Mouse (Mus musculus) liver, embryonic 16.5 days (tissue): ENCODE data around the gene Rasal2. TPM values are rescaled to one million over a fixed set of nuclear protein-coding genes. Genes with fewer than 3 reads are reported as not detected.

Experiments
- ATAC-seq: fragments of 200-750 bp; cut with Nextera tagmentation; 2 replicates; pipeline ENCODE4 v1.8.0; 2017; ENCODE audit warnings: low read depth, mild to moderate bottlenecking, moderate number of reproducible peaks, moderate library complexity
- H3K27ac ChIP-seq: fragments of 300-500 bp; sonication (generic); 2 replicates; pipeline ENCODE4 v1.5.1; 2014; ENCODE audit warnings: mild to moderate bottlenecking, low read length
- H3K27me3 ChIP-seq: fragments of 300-500 bp; sonication (generic); 2 replicates; pipeline ENCODE4 v1.6.1; 2014; ENCODE audit warnings: low read depth, low read length, mixed read lengths; ENCODE audit not compliant: control insufficient read depth, insufficient read depth
- H3K36me3 ChIP-seq: fragments of 300-500 bp; sonication (generic); 2 replicates; pipeline ENCODE4 v1.6.1; 2014; ENCODE audit warnings: mild to moderate bottlenecking; ENCODE audit not compliant: control insufficient read depth, insufficient read depth
- H3K4me1 ChIP-seq: fragments of 300-500 bp; sonication (generic); 2 replicates; pipeline ENCODE4 v1.6.1; 2014; ENCODE audit warnings: low read depth, low read length, mixed read lengths; ENCODE audit not compliant: control insufficient read depth
- H3K4me2 ChIP-seq: fragments of 300-500 bp; sonication (generic); 2 replicates; pipeline ENCODE4 v1.6.1; 2014; ENCODE audit warnings: low read depth, low read length, mixed read lengths
- H3K4me3 ChIP-seq: fragments of 300-500 bp; sonication (generic); 2 replicates; pipeline ENCODE4 v1.5.1; 2014; ENCODE audit warnings: low read depth, mild to moderate bottlenecking, low read length
- H3K9ac ChIP-seq: fragments of 300-500 bp; sonication (generic); 2 replicates; pipeline ENCODE4 v1.6.1; 2014; ENCODE audit warnings: low read depth, low read length
- H3K9me3 ChIP-seq: fragments of 300-500 bp; sonication (generic); replicated peaks from 2 replicates; pipeline ENCODE4 v1.6.1; 2016; ENCODE audit warnings: low read length; ENCODE audit not compliant: control insufficient read depth
- WGBS: fragments of 180-500 bp; shearing (Covaris S2); extraction: QIAGEN DNeasy Blood & Tissue Kit; methylation state at CpG from one replicate; pipeline ENCODE4 v1.1.7; 2014; ENCODE audit not compliant: insufficient replicate concordance; 5-methylcytosine and 5-hydroxymethylcytosine counted together
- polyA plus RNA-seq: library from polyadenylated mRNA; unstranded; fragments of >200 nt; fragmentation: Nextera tagmentation; extraction: Ambion mirVana; gene quantifications from 2 replicates; pipeline ENCODE4 v1.2.1, GENCODE M21; 2015

Rasal2 gene
- polyA plus RNA-seq, 1 experiment from 2014 or later = 1.4 TPM

DNA sequence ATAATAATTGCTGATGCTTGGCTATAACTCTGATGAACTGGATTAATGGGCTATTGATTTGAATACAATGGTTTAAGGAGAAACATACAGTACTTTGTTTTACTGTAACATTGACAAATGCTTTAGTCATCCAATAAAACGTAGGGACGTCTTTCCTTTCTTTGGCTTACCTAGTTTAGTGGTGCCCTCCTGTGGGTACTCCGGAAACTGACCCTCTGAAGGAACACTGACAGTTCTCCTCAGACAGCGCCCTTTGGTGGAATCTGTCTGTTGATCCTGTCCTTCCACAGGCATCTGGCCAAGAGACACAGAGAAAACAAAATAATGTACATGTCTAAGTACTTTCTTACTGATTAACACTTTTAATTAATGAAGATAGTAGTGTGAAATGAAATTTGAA lies 125.8 kb downstream of the Rasal2 start:
- Histone ChIP-seq H3K27me3 (no peaks in the 10 kb centered on the region), H3K9ac (no peak overlapping the region), H3K4me2 (no peak overlapping the region), H3K36me3 (no peaks in the 10 kb centered on the region), H3K27ac (no peak overlapping the region), H3K4me3 (no peak overlapping the region), H3K9me3 (no peaks in the 10 kb centered on the region), H3K4me1 (no peaks in the 10 kb centered on the region)
- 14% methylated on average over 4 of the region's 4 CpGs for WGBS
- no peak for ATAC-seq

DNA sequence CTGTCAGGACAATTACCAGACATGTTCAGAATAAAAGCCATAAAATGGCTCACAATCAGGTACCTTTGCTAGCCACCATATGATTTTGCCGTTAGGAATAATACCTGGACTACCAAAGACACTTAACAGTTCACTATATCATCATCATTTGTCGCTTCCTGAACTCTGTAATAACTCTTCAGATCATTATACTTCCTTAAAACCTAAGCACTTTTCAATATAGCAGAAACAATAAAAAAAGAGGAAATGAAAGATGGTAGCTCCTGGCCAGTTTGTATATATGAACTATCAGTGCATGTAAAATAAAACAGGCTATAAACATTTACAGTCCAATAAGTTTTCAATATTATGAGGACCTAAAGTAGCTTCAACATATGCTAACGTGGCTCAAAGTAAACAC lies 127.0 kb downstream of the Rasal2 start:
- H3K36me3 ChIP-seq = no peaks in the 10 kb centered on the region
- 45% methylated on average over 3 of the region's 3 CpGs for WGBS
- H3K4me1 ChIP-seq = no peaks in the 10 kb centered on the region
- H3K27me3 ChIP-seq = no peaks in the 10 kb centered on the region
- H3K27ac ChIP-seq = no peak overlapping the region
- H3K4me3 ChIP-seq = no peak overlapping the region
- no peak for ATAC-seq
- H3K9ac ChIP-seq = no peak overlapping the region
- H3K9me3 ChIP-seq = no peaks in the 10 kb centered on the region
- no peak overlapping the region for H3K4me2 ChIP-seq

DNA sequence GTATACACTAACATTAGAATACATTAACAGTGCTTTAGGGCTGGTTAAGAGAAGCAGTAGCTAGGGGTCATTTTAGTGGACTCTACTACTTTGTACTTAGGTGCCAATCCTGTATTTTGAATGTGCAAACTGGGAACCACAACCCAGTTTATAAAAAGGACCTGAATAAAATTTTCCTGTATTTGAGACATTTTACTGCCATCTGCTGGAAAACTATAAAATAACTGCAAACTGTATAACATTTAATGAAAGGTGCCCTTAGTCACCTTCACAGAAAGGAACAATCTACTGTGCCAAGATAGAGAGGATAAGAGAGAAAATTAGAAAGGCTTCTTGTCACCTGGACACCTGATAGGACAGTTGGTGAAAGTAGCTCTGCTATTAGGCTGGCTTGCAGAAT lies 131.6 kb downstream of the Rasal2 start:
- ATAC-seq = no peak
- Histone ChIP-seq H3K4me2 (no peak overlapping the region), H3K36me3 (no peaks in the 10 kb centered on the region)

DNA sequence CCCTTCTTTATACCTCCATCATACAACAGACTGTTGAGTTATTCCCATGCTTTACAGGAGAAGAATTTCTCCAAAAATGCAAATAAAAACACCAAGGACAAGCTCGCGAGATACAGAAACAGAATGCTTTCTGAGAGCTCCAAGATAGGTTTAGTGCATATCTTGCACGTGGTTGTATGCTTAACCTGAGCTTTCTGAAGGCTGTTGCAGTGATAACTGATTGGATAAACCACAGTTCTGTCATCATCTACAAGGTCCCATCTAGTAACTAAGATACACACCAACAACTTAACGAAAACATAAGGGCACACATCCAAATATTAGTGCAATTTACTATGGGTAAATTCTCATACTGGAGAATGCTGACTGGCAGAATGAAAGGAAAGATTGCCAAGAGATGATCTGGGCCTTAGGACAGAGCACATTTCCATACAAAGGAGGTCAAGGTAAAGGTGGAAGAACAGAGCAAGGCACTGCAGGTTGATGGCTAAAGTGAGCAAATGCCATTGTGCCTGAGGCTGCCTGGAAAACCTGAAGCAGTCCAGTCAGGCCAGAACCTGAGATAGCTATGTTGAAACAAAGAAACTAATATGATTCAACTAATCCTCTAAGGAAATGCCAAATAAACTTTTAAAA lies 136.6 kb downstream of the Rasal2 start:
- Histone ChIP-seq H3K4me3 (no peak overlapping the region), H3K9ac (no peak overlapping the region), H3K4me1 (no peaks in the 10 kb centered on the region), H3K27me3 (no peaks in the 10 kb centered on the region), H3K4me2 (no peak overlapping the region), H3K36me3 (no peaks in the 10 kb centered on the region), H3K27ac (no peak overlapping the region), H3K9me3 (no peaks in the 10 kb centered on the region)
- ATAC-seq = no peak
- WGBS = 55% methylated on average over 4 of the region's 4 CpGs

More for the DNA sequence above, 131.6 kb downstream of the Rasal2 start:
- H3K4me3 ChIP-seq = no peak overlapping the region
- H3K27ac ChIP-seq = no peak overlapping the region
- H3K4me1 ChIP-seq = no peaks in the 10 kb centered on the region
- no peaks in the 10 kb centered on the region for H3K27me3 ChIP-seq
- H3K9ac ChIP-seq = no peak overlapping the region
- no peaks in the 10 kb centered on the region for H3K9me3 ChIP-seq

DNA sequence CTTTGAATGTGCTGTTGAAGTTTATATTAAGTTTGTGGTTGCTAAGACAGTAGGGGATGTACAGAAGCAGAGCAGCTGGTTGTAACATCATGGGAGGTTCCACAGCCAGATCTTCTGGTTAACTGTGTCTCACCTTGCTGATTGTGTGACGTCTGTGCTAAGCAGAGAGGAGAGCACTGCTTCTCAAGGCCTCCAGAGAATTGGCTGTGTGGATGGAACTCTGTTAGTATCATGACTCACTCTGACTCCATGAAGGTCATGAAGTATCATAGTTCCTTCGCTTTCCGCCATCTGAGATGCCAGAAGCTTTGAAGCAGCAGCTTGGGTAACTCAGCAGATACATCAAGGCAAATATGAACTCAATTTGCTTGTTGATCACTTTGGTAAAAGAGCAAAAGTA lies 144.5 kb downstream of the Rasal2 start:
- no peak overlapping the region for H3K4me3 ChIP-seq
- H3K4me2 ChIP-seq = no peak overlapping the region
- no peaks in the 10 kb centered on the region for H3K9me3 ChIP-seq
- H3K27me3 ChIP-seq = no peaks in the 10 kb centered on the region
- no peaks in the 10 kb centered on the region for H3K36me3 ChIP-seq
- H3K27ac ChIP-seq = no peak overlapping the region
- H3K4me1 ChIP-seq = no peaks in the 10 kb centered on the region
- no peak overlapping the region for H3K9ac ChIP-seq
- WGBS = 67% methylated on average over 3 of the region's 3 CpGs
- no peak for ATAC-seq

DNA sequence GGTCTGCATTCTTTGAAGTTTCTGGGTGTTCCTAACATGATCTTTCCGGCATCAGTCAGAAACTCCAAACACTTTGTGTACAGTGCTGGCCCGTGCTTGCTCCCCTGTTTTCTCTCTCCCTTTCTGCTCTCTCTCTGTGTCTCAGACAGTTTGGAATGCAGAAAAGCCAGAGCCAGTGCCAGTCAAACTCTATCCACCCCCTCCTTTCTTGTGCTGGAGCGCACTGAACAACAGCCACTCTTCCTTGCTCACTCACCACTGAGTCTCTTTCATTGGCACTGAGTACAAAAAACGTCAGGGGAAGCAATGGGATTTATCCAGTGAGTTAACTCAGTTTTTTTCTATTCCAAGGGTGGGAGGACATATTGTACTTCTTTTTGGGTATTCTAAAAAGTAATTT lies 155.8 kb downstream of the Rasal2 start:
- ATAC-seq = no peak
- Histone ChIP-seq H3K36me3 (no peaks in the 10 kb centered on the region), H3K27ac (no peak overlapping the region), H3K4me2 (0 out of 2 replicates have a peak overlapping the region, but pooled peaks have one; percentile 9), H3K4me3 (no peak overlapping the region), H3K9ac (no peak overlapping the region), H3K27me3 (no peaks in the 10 kb centered on the region), H3K9me3 (no peaks in the 10 kb centered on the region), H3K4me1 (no peaks in the 10 kb centered on the region)
- WGBS = 48% methylated on average over 4 of the region's 4 CpGs

DNA sequence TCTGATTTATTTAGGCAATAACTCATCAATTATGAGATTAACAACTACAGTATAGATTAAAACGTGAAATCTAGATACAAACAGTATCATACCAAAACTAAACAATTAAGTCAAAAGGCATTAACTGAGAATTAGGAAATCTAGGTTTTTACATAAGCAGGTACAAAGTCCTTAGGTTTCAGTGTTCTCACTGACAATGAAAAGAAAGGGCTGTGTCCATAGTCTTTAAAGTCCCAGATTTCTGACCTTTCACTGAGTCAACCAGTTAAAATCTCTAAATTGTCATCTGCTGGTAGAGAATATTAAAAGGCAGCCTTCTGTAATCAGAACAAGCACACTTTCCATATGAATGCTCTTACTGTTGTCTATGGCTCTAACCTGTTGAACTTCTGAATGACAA lies 156.6 kb downstream of the Rasal2 start:
- Histone ChIP-seq H3K36me3 (no peaks in the 10 kb centered on the region), H3K27ac (no peak overlapping the region), H3K4me2 (no peak overlapping the region), H3K9ac (no peak overlapping the region), H3K27me3 (no peaks in the 10 kb centered on the region), H3K9me3 (no peaks in the 10 kb centered on the region), H3K4me3 (no peak overlapping the region), H3K4me1 (no peaks in the 10 kb centered on the region)
- 57% methylated on average over 1 of the region's 1 CpGs for WGBS
- no peak for ATAC-seq

DNA sequence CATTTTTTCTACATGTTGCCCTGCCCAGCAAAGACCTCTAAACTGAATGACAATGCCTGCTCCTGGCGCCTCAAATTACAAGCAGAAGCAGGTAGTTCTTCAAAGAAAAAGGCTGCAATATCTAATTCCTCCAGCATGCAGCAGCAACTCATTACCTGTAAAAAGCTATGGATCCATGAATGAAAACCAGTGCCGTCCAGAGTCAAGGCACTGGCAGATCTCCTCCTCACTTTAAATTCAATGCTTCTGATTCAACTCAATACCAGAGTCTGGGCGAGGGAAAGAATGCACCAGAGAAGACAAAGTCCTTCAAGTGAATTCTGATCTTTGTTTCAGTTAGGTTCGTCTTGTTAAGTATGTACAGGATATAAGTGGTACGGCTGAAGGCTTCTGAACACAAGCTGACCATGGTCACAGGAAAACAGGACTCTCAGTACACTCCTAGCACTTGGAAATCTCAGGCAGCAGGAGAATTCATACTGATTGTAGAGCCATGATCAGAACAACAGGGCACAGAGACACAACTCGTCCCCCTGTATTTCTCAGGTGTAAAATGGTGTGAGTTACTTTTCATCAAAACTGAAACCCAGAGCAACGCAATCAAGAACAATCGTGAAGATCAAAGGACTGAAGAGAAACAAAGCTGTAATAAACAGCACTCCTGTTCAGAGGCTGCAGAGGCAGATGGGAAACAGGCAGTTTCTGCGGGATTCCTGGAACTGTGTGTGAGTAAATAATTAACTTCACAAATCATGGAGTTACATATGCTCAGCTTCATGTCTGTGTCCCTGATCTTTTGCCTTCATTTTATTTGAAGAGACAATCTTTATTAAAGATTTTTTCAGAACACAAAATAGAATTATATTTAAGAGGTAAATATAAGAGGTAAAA lies 158.6 kb downstream of the Rasal2 start:
- ATAC-seq = peak; percentile 30; the same call in 1 of the 2 replicates
- 52% methylated on average over 9 of the region's 9 CpGs for WGBS
- Histone ChIP-seq H3K27me3 (no peaks in the 10 kb centered on the region), H3K4me3 (no peak overlapping the region), H3K36me3 (no peaks in the 10 kb centered on the region), H3K4me1 (no peaks in the 10 kb centered on the region), H3K9ac (no peak overlapping the region), H3K9me3 (no peaks in the 10 kb centered on the region), H3K4me2 (peak overlapping the region; percentile 2; the same call in 1 of the 2 replicates), H3K27ac (peak overlapping the region; percentile 27; the same call in 1 of the 2 replicates)

DNA sequence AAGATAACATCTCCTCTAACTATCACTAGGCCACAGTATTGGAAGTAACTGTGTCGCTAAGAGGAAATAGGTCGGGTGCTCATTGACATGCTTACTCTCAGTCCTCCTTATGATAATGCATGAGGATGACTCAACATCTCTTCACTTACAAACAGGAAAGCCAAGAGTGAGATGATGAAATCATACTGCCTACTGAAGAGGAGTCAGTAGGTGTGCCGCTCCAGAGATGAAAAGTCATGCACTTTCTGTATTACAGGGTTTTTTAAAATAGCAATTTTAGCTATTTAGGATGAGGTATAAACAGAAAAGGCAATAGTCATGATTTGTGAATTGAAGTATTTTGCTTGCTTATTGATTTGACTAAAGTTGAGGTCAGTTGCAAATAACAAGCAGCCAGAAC lies 164.3 kb downstream of the Rasal2 start:
- H3K9ac ChIP-seq = no peak overlapping the region
- H3K27me3 ChIP-seq = no peaks in the 10 kb centered on the region
- H3K4me3 ChIP-seq = no peak overlapping the region
- no peak; the same call in 1 of the 2 replicates for ATAC-seq
- H3K4me1 ChIP-seq = no peaks in the 10 kb centered on the region
- H3K9me3 ChIP-seq = no peaks in the 10 kb centered on the region
- no peak overlapping the region for H3K27ac ChIP-seq
- WGBS = 30% methylated on average over 3 of the region's 3 CpGs
- H3K36me3 ChIP-seq = no peaks in the 10 kb centered on the region
- H3K4me2 ChIP-seq = no peak overlapping the region
